Mouse (Mus musculus) activated CD4-positive, CD25-positive, alpha-beta regulatory T cell (primary cell): ENCODE results near the gene Gm21488. TPM values are rescaled to one million over a fixed set of nuclear protein-coding genes. Genes with fewer than 3 reads are reported as not detected.

ENCODE experiments used
- polyA plus RNA-seq, 2 experiments: library from polyadenylated mRNA; unstranded; fragments of 100-300 nt; shearing (Covaris generic); gene quantifications; one replicate each; pipeline ENCODE4 v1.2.1; 2017

Gm21488 gene
- not detected for polyA plus RNA-seq

GRCm38 (mm10) chrY:27521820-27522219, at the start of gene Gm21488:
Gene Gm21488, minus strand, starts transcription at chrY:27521920.

